Mouse (Mus musculus) lung, embryonic 14.5 days (tissue): Measurements from ENCODE around the gene Sptbn1. TPM values are rescaled to one million over a fixed set of nuclear protein-coding genes. Genes with fewer than 3 reads are reported as not detected.

Experiments used
- ATAC-seq: fragments of 200-750 bp; cut with Nextera tagmentation; 2 replicates; pipeline ENCODE4 v1.8.0; 2017; ENCODE audit warnings: mild to moderate bottlenecking, moderate TSS enrichment, moderate library complexity; ENCODE audit not compliant: insufficient read depth
- DNase-seq: peaks from one replicate; pipeline ENCODE4 v3.0.0-alpha.2; 2015
- H3K27ac ChIP-seq: fragments of 300-500 bp; sonication (generic); 2 replicates; pipeline ENCODE4 v1.5.1; 2014; ENCODE audit warnings: low read depth, mild to moderate bottlenecking, moderate library complexity
- H3K27me3 ChIP-seq: fragments of 300-500 bp; sonication (generic); 2 replicates; pipeline ENCODE4 v1.6.1; 2014; ENCODE audit warnings: low read length, control low read depth; ENCODE audit not compliant: insufficient read depth
- H3K36me3 ChIP-seq: fragments of 300-500 bp; sonication (generic); 2 replicates; pipeline ENCODE4 v1.6.1; 2014; ENCODE audit warnings: control low read depth; ENCODE audit not compliant: insufficient read depth
- H3K4me1 ChIP-seq: fragments of 300-500 bp; sonication (generic); 2 replicates; pipeline ENCODE4 v1.6.1; 2014; ENCODE audit warnings: antibody characterized with exemption, control low read depth; ENCODE audit not compliant: insufficient read depth
- H3K4me2 ChIP-seq: fragments of 300-500 bp; sonication (generic); 2 replicates; pipeline ENCODE4 v1.6.1; 2014; ENCODE audit warnings: mild to moderate bottlenecking
- H3K4me3 ChIP-seq: fragments of 300-500 bp; sonication (generic); 2 replicates; pipeline ENCODE4 v1.5.1; 2014; ENCODE audit warnings: low read depth, low read length
- H3K9ac ChIP-seq: fragments of 300-500 bp; sonication (generic); 2 replicates; pipeline ENCODE4 v1.6.1; 2014
- H3K9me3 ChIP-seq: fragments of 300-500 bp; sonication (generic); 2 replicates; pipeline ENCODE4 v1.6.1; 2016; ENCODE audit warnings: low read depth, low read length, control low read depth
- CTCF ChIP-seq: IDR thresholded peaks from 2 replicates; pipeline ENCODE4 v1.5.1; 2016; ENCODE audit warnings: antibody characterized with exemption, low read depth
- WGBS: fragments of 180-500 bp; shearing (Covaris S2); extraction: QIAGEN DNeasy Blood & Tissue Kit; methylation state at CpG from one replicate; pipeline ENCODE4 v1.1.7; 2014; 5-methylcytosine and 5-hydroxymethylcytosine counted together
- polyA plus RNA-seq: library from polyadenylated mRNA; unstranded; fragments of >200 nt; fragmentation: Nextera tagmentation; extraction: Ambion mirVana; gene quantifications from 2 replicates; pipeline ENCODE4 v1.2.1, GENCODE M21; 2014

Sptbn1 gene
- 164 and 168 TPM in 2 replicates for polyA plus RNA-seq

GRCm38 (mm10) chr11:30267892-30268647, at the start of gene Sptbn1:
TSS of gene Sptbn1 (minus strand) at chr11:30268175.
- ATAC-seq: peak; percentile 97
- 1% methylated on average over 62 of the region's 81 CpGs for WGBS

GRCm38 (mm10) chr11:30294279-30294678, 26.3 kb upstream of the Sptbn1 start:
- Histone ChIP-seq H3K36me3 (no peaks in the 10 kb centered on the region), H3K4me2 (no peak overlapping the region), H3K9ac (no peak overlapping the region), H3K4me1 (peaks cover 20% of the 10 kb centered on the region), H3K9me3 (no peaks in the 10 kb centered on the region; the same call in 1 of the 2 replicates), H3K27ac (no peak overlapping the region), H3K27me3 (no peaks in the 10 kb centered on the region), H3K4me3 (no peak overlapping the region)
- TF ChIP-seq CTCF: no peak
- ATAC-seq: no peak
- no peak for DNase-seq

More at GRCm38 (mm10) chr11:30267892-30268647, at the start of gene Sptbn1:
- Histone ChIP-seq H3K36me3 (no peaks in the 10 kb centered on the region), H3K4me2 (peak within 1 kb of the TSS; percentile 79), H3K27me3 (no peaks in the 10 kb centered on the region), H3K9me3 (no peaks in the 10 kb centered on the region), H3K4me1 (peaks cover 20% of the 10 kb centered on the region), H3K4me3 (peak within 1 kb of the TSS; percentile 98), H3K27ac (peak within 1 kb of the TSS; percentile 95), H3K9ac (peak within 1 kb of the TSS; percentile 84)
- TF ChIP-seq CTCF: no peak
- peak; percentile 95 for DNase-seq

GRCm38 (mm10) chr11:30292221-30293160, 24.5 kb upstream of the Sptbn1 start:
- ATAC-seq (peak; percentile 58; the same call in 1 of the 2 replicates), DNase-seq (peak; percentile 67)
- Histone ChIP-seq H3K4me1 (peaks cover 24% of the 10 kb centered on the region), H3K36me3 (no peaks in the 10 kb centered on the region), H3K4me3 (no peak overlapping the region), H3K27me3 (no peaks in the 10 kb centered on the region), H3K9ac (no peak overlapping the region), H3K4me2 (no peak overlapping the region), H3K9me3 (no peaks in the 10 kb centered on the region), H3K27ac (peak overlapping the region; percentile 48; the same call in 1 of the 2 replicates)
- 70% methylated on average over 3 of the region's 3 CpGs for WGBS
- TF ChIP-seq CTCF: no peak

- H3K9me3 ChIP-seq: no peaks in the 10 kb centered on the region
- 26% methylated on average over 8 of the region's 8 CpGs for WGBS
- H3K27me3 ChIP-seq: no peaks in the 10 kb centered on the region
- H3K4me1 ChIP-seq: peaks cover 24% of the 10 kb centered on the region
- no peak overlapping the region for H3K4me2 ChIP-seq
- ATAC-seq (peak; percentile 68), DNase-seq (peak; percentile 68)
- H3K36me3 ChIP-seq: no peaks in the 10 kb centered on the region
- TF ChIP-seq CTCF: no peak
- peak overlapping the region; percentile 48; the same call in 1 of the 2 replicates for H3K27ac ChIP-seq
- no peak overlapping the region for H3K9ac ChIP-seq
- H3K4me3 ChIP-seq: no peak overlapping the region
Measured at GRCm38 (mm10) chr11:30291155-30291554, 23.2 kb upstream of the Sptbn1 start.

GRCm38 (mm10) chr11:30289470-30290431, 21.8 kb upstream of the Sptbn1 start:
- no peaks in the 10 kb centered on the region for H3K27me3 ChIP-seq
- peak; percentile 60 for DNase-seq
- no peak overlapping the region for H3K9ac ChIP-seq
- no peak for ATAC-seq
- H3K9me3 ChIP-seq: no peaks in the 10 kb centered on the region
- 43% methylated on average over 7 of the region's 7 CpGs for WGBS
- no peak for TF ChIP-seq CTCF
- H3K27ac ChIP-seq: no peak overlapping the region
- H3K36me3 ChIP-seq: no peaks in the 10 kb centered on the region
- peaks cover 24% of the 10 kb centered on the region for H3K4me1 ChIP-seq
- no peak overlapping the region for H3K4me3 ChIP-seq
- H3K4me2 ChIP-seq: no peak overlapping the region

GRCm38 (mm10) chr11:30288075-30288474, 20.1 kb upstream of the Sptbn1 start:
- peaks cover 24% of the 10 kb centered on the region for H3K4me1 ChIP-seq
- 59% methylated on average over 2 of the region's 2 CpGs for WGBS

More at GRCm38 (mm10) chr11:30288075-30288474, 20.1 kb upstream of the Sptbn1 start:
- Histone ChIP-seq H3K36me3 (no peaks in the 10 kb centered on the region), H3K4me3 (no peak overlapping the region), H3K4me2 (no peak overlapping the region), H3K9ac (no peak overlapping the region), H3K27ac (no peak overlapping the region), H3K27me3 (no peaks in the 10 kb centered on the region), H3K9me3 (no peaks in the 10 kb centered on the region)
- TF ChIP-seq CTCF: no peak
- ATAC-seq: no peak
- DNase-seq: no peak
